In the genomic region with DNA sequence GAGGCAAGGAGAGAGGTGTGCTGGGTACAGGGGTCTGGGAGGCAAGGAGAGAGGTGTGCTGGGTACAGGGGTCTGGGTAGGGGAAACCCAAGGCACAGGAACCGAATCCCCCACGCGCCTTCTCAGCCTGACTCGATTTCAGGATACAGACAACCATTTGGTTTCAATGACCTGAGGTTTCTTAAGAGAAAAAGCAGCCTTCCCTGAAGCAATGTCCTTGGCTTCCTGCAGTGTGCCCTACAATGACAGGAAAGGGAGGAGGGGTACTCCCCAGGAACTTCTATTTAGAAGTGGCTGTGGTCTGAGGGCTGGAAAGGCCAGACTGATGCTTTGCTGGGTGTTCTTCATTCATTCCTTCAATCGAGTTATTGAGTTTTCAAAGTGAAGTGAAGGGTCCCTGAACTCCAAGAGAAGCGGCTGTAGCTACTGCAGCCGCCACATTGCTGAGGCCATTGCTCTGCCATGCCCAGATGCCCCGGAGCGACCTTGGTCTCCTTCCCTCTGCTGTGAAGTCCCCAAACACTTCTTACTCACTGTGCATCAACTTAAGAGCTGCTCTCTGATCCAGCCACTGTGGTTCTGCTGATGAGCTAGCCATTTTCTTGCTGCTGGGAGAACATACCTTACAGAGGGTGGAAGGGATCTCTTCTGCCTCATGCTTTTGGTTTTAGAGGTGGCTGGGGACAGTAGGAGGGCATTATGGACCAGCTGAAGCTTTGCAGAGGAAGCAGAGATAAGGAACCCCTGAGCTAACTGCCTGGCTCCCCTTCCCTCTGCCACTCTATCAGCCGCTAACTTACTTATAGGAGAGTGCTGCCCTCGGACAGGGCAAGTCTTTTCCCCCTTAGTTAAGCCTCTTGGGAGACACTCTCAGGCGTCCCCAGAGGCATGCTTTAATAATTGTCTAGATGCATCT, we compare ENCODE assay signal across 15 mouse cellular contexts. TPM values are rescaled to one million over a fixed set of nuclear protein-coding genes. Genes with fewer than 3 reads are reported as not detected.
DNase-seq lines count a peak whose midpoint lies in the region; ATAC-seq and TF ChIP-seq lines count a peak whose summit lies in the region.
"Had no signal": no experiment of that assay in that cellular context is flagged by ENCODE, and none has a peak within 500 bp of the region (broad histone marks: within the 10 kb centered on the region; RNA-seq: fewer than 3 reads in every experiment).

No protein-coding gene starts in this region.

- no peak for TF ChIP-seq POLR2A in bone marrow macrophage, adult 2 months (IDR thresholded peaks at IDR 0.05; ENCODE audit: borderline replicate concordance, low read depth, low read length)

- H3K9ac ChIP-seq in lung, embryonic 14.5 days: no peak overlapping the region
- H3K9ac ChIP-seq in lung, postnatal 0 days (replicated peaks; ENCODE audit: low read depth): no peak overlapping the region
- no peak overlapping the region for H3K9ac ChIP-seq in midbrain, embryonic 15.5 days
- H3K9ac ChIP-seq: midbrain, embryonic 13.5 days had no signal

- no peaks in the 10 kb centered on the region for H3K9me3 ChIP-seq in lung, embryonic 14.5 days (ENCODE audit: low read depth, low read length)
- H3K9me3 ChIP-seq in lung, postnatal 0 days (ENCODE audit: low read length): no peaks in the 10 kb centered on the region
- H3K9me3 ChIP-seq in E14TG2a.4 (ENCODE audit: low read length): 0 out of 2 replicates have a peak, but pooled peaks cover 5% of the 10 kb centered on the region
- no peaks in the 10 kb centered on the region for H3K9me3 ChIP-seq in midbrain, embryonic 15.5 days
- H3K9me3 ChIP-seq: hindbrain, embryonic 10.5 days; midbrain, embryonic 13.5 days had no signal

- no peaks in the 10 kb centered on the region for H3K36me3 ChIP-seq in lung, embryonic 14.5 days (ENCODE audit: insufficient read depth)
- no peaks in the 10 kb centered on the region for H3K36me3 ChIP-seq in lung, postnatal 0 days (ENCODE audit: insufficient read depth, low read length)
- H3K36me3 ChIP-seq in E14TG2a.4 (ENCODE audit: insufficient read depth, low read length): no peaks in the 10 kb centered on the region
- no peaks in the 10 kb centered on the region for H3K36me3 ChIP-seq in midbrain, embryonic 15.5 days (replicated peaks)
- H3K36me3 ChIP-seq: hindbrain, embryonic 10.5 days; midbrain, embryonic 13.5 days had no signal

- ATAC-seq in lung, embryonic 14.5 days (ENCODE audit: insufficient read depth): no peak
- no peak for ATAC-seq in lung, postnatal 0 days
- ATAC-seq in midbrain, embryonic 15.5 days (replicated peaks): no peak
- ATAC-seq: forebrain, embryonic 16.5 days; midbrain, embryonic 13.5 days; Patski had no signal

- DNase-seq in lung, embryonic 14.5 days: peak; percentile 28
- no peak for DNase-seq in lung, postnatal 0 days (ENCODE audit: low spot score)
- peak; percentile 20 to 21 for DNase-seq in heart, postnatal 10 days
- no peak for DNase-seq in layer of hippocampus, postnatal 36 days
- no peak for DNase-seq in urinary bladder, postnatal 4 days (ENCODE audit: low spot score in 2 of 2)
- DNase-seq: cerebellum, postnatal 14 days; kidney, postnatal 10 days had no signal

- 62% methylated on average over 12 of the region's 12 CpGs for WGBS in lung, embryonic 14.5 days
- WGBS in lung, postnatal 0 days: 66% methylated on average over 12 of the region's 12 CpGs
- WGBS in midbrain, embryonic 15.5 days: 59% methylated on average over 12 of the region's 12 CpGs

- intact Hi-C loops in heart, postnatal 10 days (cut with DNase I): loop anchor here (5.0 kb wide), 2 partner anchors 125 to 330 kb away; a partner anchor contains a TSS

- no peaks in the 10 kb centered on the region for H3K4me1 ChIP-seq in lung, embryonic 14.5 days (ENCODE audit: insufficient read depth)
- H3K4me1 ChIP-seq in lung, postnatal 0 days (ENCODE audit: insufficient read depth, low read depth, low read length): no peaks in the 10 kb centered on the region
- peaks cover 52% of the 10 kb centered on the region for H3K4me1 ChIP-seq in E14TG2a.4 (replicated peaks; ENCODE audit: low read depth, low read length)
- peaks cover 25% of the 10 kb centered on the region for H3K4me1 ChIP-seq in bone marrow macrophage, adult 2 months (ENCODE audit: control insufficient read depth, insufficient read depth, low read length)
- H3K4me1 ChIP-seq in midbrain, embryonic 15.5 days: no peaks in the 10 kb centered on the region
- H3K4me1 ChIP-seq: midbrain, embryonic 13.5 days had no signal

- no peaks in the 10 kb centered on the region for H3K27me3 ChIP-seq in lung, embryonic 14.5 days (ENCODE audit: insufficient read depth, low read length)
- no peaks in the 10 kb centered on the region for H3K27me3 ChIP-seq in lung, postnatal 0 days (replicated peaks; ENCODE audit: insufficient read depth, low read length)
- peaks cover 13% of the 10 kb centered on the region for H3K27me3 ChIP-seq in E14TG2a.4 (ENCODE audit: insufficient read depth, low read length)
- H3K27me3 ChIP-seq in midbrain, embryonic 15.5 days (replicated peaks): no peaks in the 10 kb centered on the region
- H3K27me3 ChIP-seq: midbrain, embryonic 13.5 days; Patski had no signal

- no peak for TF ChIP-seq CTCF in lung, embryonic 14.5 days (IDR thresholded peaks at IDR 0.05; ENCODE audit: low read depth)
- TF ChIP-seq CTCF in lung, postnatal 0 days (IDR thresholded peaks at IDR 0.05): no peak
- TF ChIP-seq CTCF in E14TG2a.4 (conservative IDR thresholded peaks at IDR 0.05; ENCODE audit: low read length): no peak
- no peak for TF ChIP-seq CTCF in bone marrow macrophage, adult 2 months (IDR thresholded peaks at IDR 0.05; ENCODE audit: low read depth, low read length)

- no peak for TF ChIP-seq EP300 in lung, postnatal 0 days (IDR thresholded peaks at IDR 0.05)

- H3K4me2 ChIP-seq in lung, embryonic 14.5 days: no peak overlapping the region
- H3K4me2 ChIP-seq in lung, postnatal 0 days (replicated peaks; ENCODE audit: low read depth, low read length): no peak overlapping the region
- no peak overlapping the region for H3K4me2 ChIP-seq in midbrain, embryonic 15.5 days
- H3K4me2 ChIP-seq: midbrain, embryonic 13.5 days had no signal

- H3K27ac ChIP-seq in lung, embryonic 14.5 days (ENCODE audit: low read depth): peak overlapping the region; percentile 54; the same call in 1 of the 2 replicates
- no peak overlapping the region for H3K27ac ChIP-seq in lung, postnatal 0 days (ENCODE audit: low read length)
- peak overlapping the region; percentile 31; the same call in 1 of the 2 replicates for H3K27ac ChIP-seq in bone marrow macrophage, adult 2 months (ENCODE audit: insufficient read depth, low read depth, low read length)
- H3K27ac ChIP-seq in midbrain, embryonic 15.5 days: no peak overlapping the region
- H3K27ac ChIP-seq: hindbrain, embryonic 10.5 days; midbrain, embryonic 13.5 days had no signal

- H3K4me3 ChIP-seq in lung, embryonic 14.5 days (ENCODE audit: low read depth, low read length): no peak overlapping the region
- H3K4me3 ChIP-seq in lung, postnatal 0 days (ENCODE audit: low read depth, low read length): no peak overlapping the region
- peak overlapping the region; percentile 3; the same call in 1 of the 2 replicates for H3K4me3 ChIP-seq in E14TG2a.4 (replicated peaks; ENCODE audit: low read length)
- H3K4me3 ChIP-seq in bone marrow macrophage, adult 2 months (ENCODE audit: insufficient read depth, low read length): no peak overlapping the region
- no peak overlapping the region for H3K4me3 ChIP-seq in midbrain, embryonic 15.5 days
- H3K4me3 ChIP-seq: hindbrain, embryonic 10.5 days; midbrain, embryonic 13.5 days had no signal

RNA-seq across cellular contexts. Expression of a gene that starts 28.5 kb away (rescaled TPM):
- polyA plus RNA-seq in lung, embryonic 14.5 days (2014; fragmentation: Nextera tagmentation; extraction: Ambion mirVana): 2.8 and 3.6 TPM in 2 replicates
- polyA plus RNA-seq in lung, postnatal 0 days (2015; fragmentation: Nextera tagmentation; extraction: Ambion mirVana): 6.4 and 6.6 TPM in 2 replicates
- polyA plus RNA-seq in bone marrow macrophage, adult 2 months (2012; ENCODE audit: insufficient read depth, insufficient read length, missing spikeins): not detected in 2 replicates
- total RNA-seq in heart, postnatal 10 days (2021): not detected
- not detected for total RNA-seq in layer of hippocampus, postnatal 36 days (2021)
- polyA plus RNA-seq in midbrain, embryonic 15.5 days (2015; fragmentation: Nextera tagmentation; extraction: Ambion mirVana): 0.12 TPM in 1 of 2 replicates, not detected in the other
- total RNA-seq: left cerebral cortex, postnatal 14 days had no signal
- polyA plus RNA-seq: forebrain, embryonic 16.5 days; midbrain, embryonic 13.5 days; Patski had no signal

Comparison
In these comparisons a context has a peak if more than half of its experiments do, and no peak if none do; other contexts are left out.
1. DNase-seq: peak in lung, embryonic 14.5 days (single experiment) and heart, postnatal 10 days (2 of 2); none in lung, postnatal 0 days (single experiment), layer of hippocampus, postnatal 36 days (0 of 2) and urinary bladder, postnatal 4 days (0 of 2).
2. H3K27ac ChIP-seq: peak in lung, embryonic 14.5 days (single experiment) and bone marrow macrophage, adult 2 months (single experiment); none in lung, postnatal 0 days (single experiment) and midbrain, embryonic 15.5 days (single experiment).